Mouse (Mus musculus) cortical plate, adult 2 months (tissue): ENCODE measurements at regions not wholly inside any gene's neighbourhood (a gene's known extent, or its start where the extent isn't known, plus 50 kb on each side); places are given as distances from the start of the nearest gene placed in this dataset.

Source experiments
- CTCF ChIP-seq: fragments of 200-500 bp; IDR thresholded peaks from 2 replicates; pipeline ENCODE4 v1.5.1; 2011; ENCODE audit warnings: mild to moderate bottlenecking, control low read depth, low read length; ENCODE audit not compliant: insufficient read depth; ENCODE audit errors: extremely low read depth
- POLR2A ChIP-seq: fragments of 200-500 bp; IDR thresholded peaks from 2 replicates; pipeline ENCODE4 v1.6.1; 2011; ENCODE audit warnings: mild to moderate bottlenecking, low read length, control low read depth; ENCODE audit not compliant: insufficient read depth; ENCODE audit errors: extremely low read depth

GRCm38 (mm10) chr13:73034886-73035285 is 225.4 kb upstream of the Irx4 start:
- TF ChIP-seq POLR2A (no peak), CTCF (no peak)
